Mouse (Mus musculus) cerebellum, postnatal 4 days (tissue): ENCODE data around the gene Tenm3.

Source experiments
- DNase-seq, 2 experiments: peaks; one replicate each; pipeline ENCODE4 v3.0.0; 2022; ENCODE audit warnings: low spot score in 2 of 2, mixed read lengths in 1 of 2

The Tenm3 gene

GRCm38 (mm10) chr8:48456328-48457124 lies 387.2 kb downstream of the Tenm3 start:
- DNase-seq: no peak

GRCm38 (mm10) chr8:48451247-48451635 lies 392.5 kb downstream of the Tenm3 start:
- DNase-seq: no peak

- DNase-seq: no peak
Measured at GRCm38 (mm10) chr8:48450397-48451246, 393.1 kb downstream of the Tenm3 start.

- no peak for DNase-seq
Measured at GRCm38 (mm10) chr8:48449625-48450024, 394.1 kb downstream of the Tenm3 start.

GRCm38 (mm10) chr8:48445690-48446089 lies 398.1 kb downstream of the Tenm3 start:
- no peak for DNase-seq

GRCm38 (mm10) chr8:48439491-48439890 lies 404.3 kb downstream of the Tenm3 start:
- DNase-seq: no peak

- no peak for DNase-seq
Measured at GRCm38 (mm10) chr8:48437523-48438207, 406.1 kb downstream of the Tenm3 start.

- no peak for DNase-seq
Measured at GRCm38 (mm10) chr8:48425101-48425500, 418.6 kb downstream of the Tenm3 start.

- no peak for DNase-seq
Measured at GRCm38 (mm10) chr8:48417714-48418113, 426.0 kb downstream of the Tenm3 start.

GRCm38 (mm10) chr8:48410916-48411315 lies 432.8 kb downstream of the Tenm3 start:
- no peak for DNase-seq

- no peak for DNase-seq
Measured at GRCm38 (mm10) chr8:48400572-48400972, 443.2 kb downstream of the Tenm3 start.

GRCm38 (mm10) chr8:48385833-48386232 lies 457.9 kb downstream of the Tenm3 start:
- no peak for DNase-seq

GRCm38 (mm10) chr8:48380035-48380434 lies 463.7 kb downstream of the Tenm3 start:
- no peak for DNase-seq

- DNase-seq: peak in 1 of 2 experiments; percentile 57
Measured at GRCm38 (mm10) chr8:48376774-48377173, 467.0 kb downstream of the Tenm3 start.

- no peak for DNase-seq
Measured at GRCm38 (mm10) chr8:48375183-48375582, 468.6 kb downstream of the Tenm3 start.

GRCm38 (mm10) chr8:48373404-48373803 lies 470.3 kb downstream of the Tenm3 start:
- DNase-seq: no peak

GRCm38 (mm10) chr8:48367164-48367563 lies 476.6 kb downstream of the Tenm3 start:
- no peak for DNase-seq

- no peak for DNase-seq
Measured at GRCm38 (mm10) chr8:48356849-48357248, 486.9 kb downstream of the Tenm3 start.

- DNase-seq: no peak
Measured at GRCm38 (mm10) chr8:48353458-48353857, 490.3 kb downstream of the Tenm3 start.

- no peak for DNase-seq
Measured at GRCm38 (mm10) chr8:48348901-48349300, 494.9 kb downstream of the Tenm3 start.

GRCm38 (mm10) chr8:48348386-48348785 lies 495.4 kb downstream of the Tenm3 start:
- no peak for DNase-seq

GRCm38 (mm10) chr8:48343067-48343420 lies 500.7 kb downstream of the Tenm3 start:
- no peak for DNase-seq
